Mouse (Mus musculus) spleen, adult 12 weeks (tissue): Measurements from ENCODE around the gene Fam173b.

Experiments used
- DNase-seq: peaks from one replicate; pipeline ENCODE4 v3.0.0; 2022; ENCODE audit warnings: low spot score

The Fam173b gene

DNA sequence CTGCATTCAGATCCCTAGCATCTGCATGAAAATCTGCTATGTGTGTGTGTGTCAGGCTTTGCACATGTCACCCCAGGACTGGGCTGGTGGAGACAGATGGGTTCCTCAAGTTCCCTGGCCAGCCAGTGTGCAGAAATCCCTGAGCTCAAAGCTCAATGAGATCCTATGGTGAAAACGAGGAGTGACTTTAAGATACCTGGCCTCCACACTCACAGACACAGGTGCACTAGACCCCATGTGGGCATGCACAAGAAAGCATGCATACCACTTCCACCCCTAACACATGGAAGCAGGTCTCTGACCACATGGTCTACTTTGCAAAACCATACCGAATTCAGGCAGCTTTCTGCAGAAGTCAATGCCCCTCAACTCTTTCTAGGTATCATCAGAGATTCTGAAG is 13.9 kb upstream of the Fam173b start:
- DNase-seq, result no peak

GRCm38 (mm10) chr15:31588989-31589640 is 12.5 kb upstream of the Fam173b start:
- no peak for DNase-seq

- no peak for DNase-seq
Measured at GRCm38 (mm10) chr15:31590176-31590575, 11.5 kb upstream of the Fam173b start.

DNA sequence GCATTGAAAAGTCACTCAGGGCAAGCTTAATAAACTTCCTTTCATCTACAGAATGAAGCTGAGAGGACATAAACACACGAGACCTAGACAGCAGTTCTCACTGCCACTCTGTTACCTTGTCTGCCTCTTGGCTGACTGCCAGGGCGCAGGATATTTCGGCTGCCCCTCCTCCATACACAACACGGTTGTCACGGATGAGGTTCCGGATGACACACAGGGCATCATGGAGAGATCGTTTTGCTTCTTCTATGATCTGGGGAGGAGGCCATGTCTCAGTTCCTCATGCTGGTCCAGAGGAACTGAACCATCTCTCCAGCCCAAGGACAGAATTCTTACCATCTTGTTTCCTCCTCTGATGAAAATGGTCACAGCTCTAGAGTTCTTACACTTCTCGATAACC is 9.1 kb upstream of the Fam173b start:
- no peak for DNase-seq

DNA sequence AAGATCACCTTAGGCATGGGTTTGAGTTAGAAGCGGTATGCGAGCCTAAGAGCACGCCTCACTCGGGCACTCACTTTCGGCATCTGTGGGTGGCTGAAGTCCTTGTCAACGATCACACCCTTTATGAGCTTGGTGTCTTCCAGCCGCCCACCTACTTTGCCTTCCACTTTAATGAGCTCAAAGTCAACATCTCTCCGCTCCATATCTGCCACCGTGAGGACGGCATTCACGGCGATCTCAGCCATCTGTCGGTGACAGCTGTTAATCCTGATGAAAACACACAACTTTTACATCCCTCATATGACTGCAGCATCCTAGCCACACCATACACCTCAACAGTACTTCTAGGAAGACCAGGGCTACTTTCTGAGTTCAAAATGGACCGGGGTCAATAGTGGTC is 7.4 kb upstream of the Fam173b start:
- DNase-seq, result no peak

GRCm38 (mm10) chr15:31595651-31596050 is 6.0 kb upstream of the Fam173b start:
- DNase-seq, result no peak

- DNase-seq, result no peak
Measured at GRCm38 (mm10) chr15:31599834-31600233, 1.8 kb upstream of the Fam173b start.

GRCm38 (mm10) chr15:31601279-31601645 is 390 bp upstream of the Fam173b start:
- no peak for DNase-seq

GRCm38 (mm10) chr15:31602426-31602825 is 774 bp downstream of the Fam173b start:
- DNase-seq, result no peak

DNA sequence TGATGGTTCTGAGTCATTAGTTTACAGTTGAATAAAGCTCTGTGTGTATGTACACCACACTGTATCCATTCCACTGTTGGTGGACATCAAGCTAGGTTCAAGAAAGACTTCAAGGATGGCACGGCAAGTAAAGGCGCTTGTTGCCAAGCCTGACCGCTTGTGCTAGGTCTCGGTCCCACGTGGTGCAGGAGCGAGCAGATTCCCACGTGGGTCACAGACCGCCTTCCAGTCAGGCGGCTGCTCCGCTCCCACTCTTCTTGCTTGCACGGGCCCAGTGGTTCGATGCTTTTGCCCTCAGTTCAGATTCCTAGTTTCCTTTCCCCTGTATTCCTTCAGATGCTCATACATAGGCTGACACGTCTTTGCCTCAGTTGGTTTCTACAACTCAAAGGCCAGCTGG is 1.5 kb downstream of the Fam173b start:
- DNase-seq, result no peak

- DNase-seq, result no peak
Measured at GRCm38 (mm10) chr15:31606821-31607220, 5.2 kb downstream of the Fam173b start.

DNA sequence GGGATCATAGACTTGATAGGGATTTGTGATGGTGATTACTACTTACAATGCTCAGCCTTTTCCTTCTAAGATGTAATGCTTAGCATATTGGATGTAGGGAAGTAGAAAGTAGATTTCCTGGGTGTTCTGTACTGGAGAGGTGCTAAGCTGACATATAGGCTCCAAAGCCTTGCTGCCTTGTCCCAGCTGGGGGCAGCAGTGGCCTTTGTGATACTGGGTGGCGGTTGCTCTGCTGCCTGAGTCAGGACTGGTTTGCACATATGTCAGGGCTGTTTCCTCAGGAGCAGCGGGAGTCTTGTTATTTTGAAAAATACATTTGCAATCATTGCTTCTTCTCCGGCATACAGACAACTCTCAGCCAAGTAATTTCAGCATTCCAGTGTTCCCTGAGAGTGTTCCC is 9.4 kb downstream of the Fam173b start:
- DNase-seq, result no peak

DNA sequence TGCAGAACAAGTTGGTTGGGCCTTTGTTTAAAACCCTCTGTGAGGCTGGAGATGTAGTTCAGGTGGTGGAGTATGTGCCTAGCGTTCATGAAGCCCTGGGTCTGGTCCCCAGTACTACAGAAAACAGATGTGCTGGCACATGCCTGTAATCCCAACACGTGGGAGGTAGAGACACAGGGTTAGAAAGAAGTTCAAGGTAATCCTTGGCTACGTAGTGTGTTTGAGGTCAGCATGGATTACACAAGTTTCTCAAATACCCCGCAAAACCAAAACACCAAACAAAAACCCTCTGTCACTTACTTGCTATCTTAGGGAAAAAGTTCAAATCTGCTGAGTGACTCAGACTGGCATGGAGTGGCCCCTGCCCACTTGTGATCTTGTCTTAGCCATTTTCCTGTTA is 10.3 kb downstream of the Fam173b start:
- DNase-seq, result no peak

GRCm38 (mm10) chr15:31613826-31614453 is 12.3 kb downstream of the Fam173b start:
- no peak for DNase-seq

- DNase-seq, result no peak
Measured at GRCm38 (mm10) chr15:31614666-31615065, 13.0 kb downstream of the Fam173b start.

GRCm38 (mm10) chr15:31617261-31617660 is 15.6 kb downstream of the Fam173b start:
- no peak for DNase-seq

DNA sequence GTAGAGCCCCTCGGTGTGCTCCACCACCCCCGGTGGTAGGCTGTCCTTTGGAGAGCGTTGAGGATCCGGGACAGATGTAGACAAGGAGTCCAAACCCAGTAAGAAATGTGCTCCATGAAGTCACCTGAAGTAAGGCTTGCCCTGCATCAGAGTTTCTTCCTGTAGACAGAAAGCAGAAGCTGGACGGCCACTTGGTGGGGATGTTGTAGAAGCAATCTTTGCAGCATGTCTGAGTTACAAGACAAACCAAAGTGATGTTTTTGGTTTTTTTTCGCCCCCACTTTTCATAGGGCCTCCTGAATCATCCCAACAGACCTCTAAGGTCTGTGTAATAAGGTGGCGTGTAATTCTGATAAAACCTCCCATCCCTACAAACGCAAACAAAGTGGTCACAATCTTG is 17.9 kb downstream of the Fam173b start:
- no peak for DNase-seq

DNA sequence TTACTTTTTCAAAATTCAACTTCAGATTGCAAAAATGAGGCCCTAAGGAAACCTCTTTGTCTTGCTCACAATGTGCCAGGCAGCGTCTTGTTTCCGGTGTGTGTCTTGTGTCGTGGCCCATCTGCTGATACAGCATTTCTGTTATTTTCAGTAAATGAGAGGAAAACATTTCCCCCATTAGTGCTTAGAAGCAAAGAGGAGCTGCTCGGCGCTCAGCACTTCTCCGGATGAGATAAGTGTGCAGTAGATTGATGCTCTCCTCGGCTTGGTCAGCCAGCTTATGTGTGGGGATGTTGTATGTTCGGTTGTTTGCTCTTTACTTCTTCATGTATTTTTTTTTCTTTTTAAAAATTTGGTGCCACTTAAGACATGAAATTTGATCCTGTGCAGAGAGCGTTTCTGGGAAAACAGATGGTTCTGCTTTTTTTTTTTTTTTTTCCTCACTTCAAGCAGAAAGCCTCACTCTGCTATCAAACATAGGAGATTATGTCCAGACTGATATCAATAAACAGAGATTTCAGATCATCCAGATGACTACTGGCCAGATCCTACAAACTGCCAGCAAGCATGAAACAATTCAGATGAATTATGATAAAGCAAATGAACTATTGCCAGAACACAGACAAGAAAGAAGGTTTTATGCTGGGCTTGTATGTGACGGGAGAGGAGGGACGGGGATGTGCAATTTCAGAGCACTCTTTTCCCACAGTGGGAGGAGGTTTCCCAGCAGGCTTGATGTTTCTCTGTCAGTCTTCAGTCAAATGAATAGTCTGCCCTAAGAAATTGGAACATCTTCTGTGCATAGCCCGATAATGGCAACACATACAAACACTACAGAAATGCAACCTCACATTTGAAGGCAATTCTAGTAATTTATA is 25.9 kb downstream of the Fam173b start:
- DNase-seq, result no peak

DNA sequence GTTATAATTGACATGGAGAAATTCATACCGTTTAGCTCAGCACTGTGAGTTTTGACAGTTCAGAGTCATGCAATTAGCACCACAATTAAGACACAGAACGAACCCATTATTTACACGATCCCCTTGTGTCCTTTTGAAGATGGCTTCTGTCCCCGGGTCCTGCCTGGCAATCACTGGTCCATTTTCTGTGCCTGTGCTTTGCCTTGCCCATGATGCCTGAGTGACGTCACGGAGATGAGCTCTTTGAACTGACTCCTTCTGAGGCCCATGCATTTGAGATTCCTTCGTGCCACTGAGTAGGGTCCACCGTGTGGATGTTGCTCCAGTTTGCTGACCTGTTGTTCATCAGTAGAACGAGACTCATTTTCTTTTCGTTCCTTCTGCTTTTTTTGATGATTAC is 26.5 kb downstream of the Fam173b start:
- DNase-seq, result no peak

GRCm38 (mm10) chr15:31629556-31629955 is 27.9 kb downstream of the Fam173b start:
- no peak for DNase-seq

DNA sequence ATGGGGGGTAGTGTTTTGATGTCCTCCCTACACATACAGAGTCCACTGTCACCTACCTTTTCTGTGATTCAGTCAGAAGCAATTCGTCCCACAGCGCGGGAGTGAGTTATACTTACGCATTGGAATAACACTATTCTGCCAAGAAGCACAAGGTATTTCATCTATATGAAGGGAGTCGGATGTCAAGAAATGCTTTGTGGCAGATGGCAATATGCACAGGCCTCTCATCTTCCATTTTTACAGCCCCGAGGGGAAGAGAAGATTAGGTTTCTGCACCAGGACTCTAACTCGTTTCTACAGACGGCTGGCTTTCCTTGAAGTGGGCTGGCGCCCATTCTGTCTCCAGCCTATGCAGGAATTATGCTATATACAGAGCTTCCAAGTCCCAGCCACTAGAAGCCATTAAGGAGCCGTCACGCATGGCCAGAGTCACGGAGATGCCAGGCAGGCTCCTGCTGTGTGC is 29.8 kb downstream of the Fam173b start:
- DNase-seq, result no peak

- DNase-seq, result no peak
Measured at GRCm38 (mm10) chr15:31632478-31632877, 30.8 kb downstream of the Fam173b start.

GRCm38 (mm10) chr15:31634582-31634981 is 32.9 kb downstream of the Fam173b start:
- DNase-seq, result no peak
